Mouse (Mus musculus) lung, postnatal 10 days (tissue): ENCODE results near the gene Chst11.
A peak's percentile ranks its signal among the peaks of the same experiment; 100 is the strongest.

Experiments used
- DNase-seq: peaks from one replicate; pipeline ENCODE4 v3.0.0; 2021

Chst11 gene

GRCm38 (mm10) chr10:83220217-83220616 lies 234.9 kb downstream of the Chst11 start:
- DNase-seq = no peak

- DNase-seq = no peak
Measured at GRCm38 (mm10) chr10:83220847-83221246, 235.5 kb downstream of the Chst11 start.

GRCm38 (mm10) chr10:83224999-83225398 lies 239.7 kb downstream of the Chst11 start:
- peak; percentile 55 for DNase-seq

GRCm38 (mm10) chr10:83228626-83229025 lies 243.3 kb downstream of the Chst11 start:
- DNase-seq = no peak

- DNase-seq = peak; percentile 21
Measured at GRCm38 (mm10) chr10:83233967-83234366, 248.7 kb downstream of the Chst11 start.

GRCm38 (mm10) chr10:83234391-83234790 lies 249.1 kb downstream of the Chst11 start:
- peak; percentile 46 for DNase-seq

GRCm38 (mm10) chr10:83242106-83242686 lies 256.9 kb downstream of the Chst11 start:
- DNase-seq = no peak

GRCm38 (mm10) chr10:83244131-83244530 lies 258.8 kb downstream of the Chst11 start:
- DNase-seq = no peak
